Mouse (Mus musculus) frontal cortex, postnatal 14 days (tissue): ENCODE data around the gene Zbtb18.

Source experiments
- DNase-seq, 2 experiments: peaks; one replicate each; pipeline ENCODE4 v3.0.0; 2022; ENCODE audit warnings: low spot score in 2 of 2

Zbtb18 gene

DNA sequence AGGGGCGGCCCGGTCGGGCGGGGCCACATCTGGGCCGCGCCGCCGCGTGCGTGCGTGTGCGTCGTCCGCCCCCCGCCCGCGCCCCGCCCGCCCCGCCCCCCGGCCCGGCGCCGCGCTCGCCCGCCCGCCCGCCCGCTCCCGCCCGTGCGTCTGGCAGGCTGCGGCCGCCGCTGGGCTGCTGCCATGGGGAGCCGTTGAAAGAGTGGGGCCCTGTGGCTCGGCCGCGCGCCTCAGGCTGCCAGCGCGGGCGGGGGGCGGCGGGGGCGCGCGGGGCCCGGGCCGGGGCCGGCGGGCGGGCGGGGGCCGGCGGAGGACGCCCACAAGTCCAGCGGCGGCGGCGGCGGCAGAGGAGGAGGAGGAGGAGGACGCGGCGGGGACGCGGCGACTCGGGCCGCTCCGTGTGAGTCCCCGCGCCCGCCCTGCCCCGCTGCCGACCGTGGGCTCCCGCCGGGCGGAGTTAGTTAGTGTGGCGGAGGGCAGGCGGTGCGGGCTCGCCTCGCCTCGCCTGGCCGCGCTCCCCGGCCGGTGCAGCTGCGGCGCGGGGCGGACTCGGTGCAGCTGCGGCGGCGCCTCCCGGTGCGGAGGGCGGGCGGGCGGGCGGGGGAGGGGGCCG lies at the start of gene Zbtb18:
Gene Zbtb18 (plus strand): TSS at position 156 of the 613 bp plus-strand sequence.
- DNase-seq = no peak

DNA sequence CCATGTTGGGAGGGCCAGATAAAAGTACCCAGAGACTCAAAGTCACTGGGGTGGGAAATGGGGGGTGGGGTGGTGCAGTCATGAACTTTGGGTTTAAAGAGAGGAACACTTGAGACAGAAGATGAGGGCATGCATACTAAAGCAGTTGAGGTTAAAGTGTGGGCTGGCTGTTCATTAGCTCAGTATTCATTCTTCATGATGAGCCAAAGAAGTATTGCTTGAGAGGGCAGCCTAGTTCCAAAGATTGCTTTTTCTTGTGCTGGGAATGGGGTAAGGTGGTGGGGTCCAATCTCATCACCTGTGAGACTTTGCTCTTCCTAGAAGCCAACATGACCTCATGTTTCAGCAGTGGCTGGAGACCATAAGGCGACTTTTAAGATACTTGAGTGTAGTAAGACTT lies 44.7 kb upstream of the Zbtb18 start:
- DNase-seq = no peak

DNA sequence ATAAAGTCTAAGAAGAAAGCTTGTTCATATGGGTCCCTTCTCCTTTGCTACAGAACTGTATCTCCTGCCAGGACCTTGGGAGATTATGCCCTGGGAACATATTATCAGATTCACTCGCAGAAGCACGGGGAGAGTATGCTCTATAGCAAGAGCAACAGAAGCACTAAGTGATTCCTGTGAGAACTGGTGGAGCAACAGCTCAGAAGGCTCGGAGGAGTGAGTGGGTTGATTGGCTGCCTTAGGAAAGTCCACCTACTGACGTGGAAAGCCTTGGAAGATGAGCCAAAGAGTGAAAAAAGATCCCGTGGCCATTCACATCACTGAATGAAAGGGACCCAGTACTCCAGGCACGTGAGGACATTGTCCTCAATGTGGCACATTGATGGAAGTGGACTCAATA lies 37.0 kb upstream of the Zbtb18 start:
- DNase-seq = no peak

DNA sequence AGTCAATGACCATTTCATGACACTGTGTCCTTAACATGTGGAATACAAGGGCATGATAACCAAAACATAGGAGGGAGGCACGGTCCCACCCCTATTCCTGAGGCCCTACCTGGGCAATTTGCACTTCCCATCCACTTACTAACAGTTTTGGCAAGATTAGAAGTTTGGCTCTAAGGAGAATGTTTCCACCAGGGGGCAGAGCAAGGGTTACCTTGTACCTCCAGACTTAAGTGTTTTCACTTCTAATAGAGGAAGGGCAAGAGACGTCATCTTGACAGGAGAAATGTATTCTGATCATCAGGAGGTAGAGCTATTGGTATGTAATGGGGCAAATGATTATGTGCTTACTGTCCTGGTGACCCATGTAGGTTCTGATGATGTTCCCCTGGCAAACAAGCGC lies 33.5 kb upstream of the Zbtb18 start:
- no peak for DNase-seq

DNA sequence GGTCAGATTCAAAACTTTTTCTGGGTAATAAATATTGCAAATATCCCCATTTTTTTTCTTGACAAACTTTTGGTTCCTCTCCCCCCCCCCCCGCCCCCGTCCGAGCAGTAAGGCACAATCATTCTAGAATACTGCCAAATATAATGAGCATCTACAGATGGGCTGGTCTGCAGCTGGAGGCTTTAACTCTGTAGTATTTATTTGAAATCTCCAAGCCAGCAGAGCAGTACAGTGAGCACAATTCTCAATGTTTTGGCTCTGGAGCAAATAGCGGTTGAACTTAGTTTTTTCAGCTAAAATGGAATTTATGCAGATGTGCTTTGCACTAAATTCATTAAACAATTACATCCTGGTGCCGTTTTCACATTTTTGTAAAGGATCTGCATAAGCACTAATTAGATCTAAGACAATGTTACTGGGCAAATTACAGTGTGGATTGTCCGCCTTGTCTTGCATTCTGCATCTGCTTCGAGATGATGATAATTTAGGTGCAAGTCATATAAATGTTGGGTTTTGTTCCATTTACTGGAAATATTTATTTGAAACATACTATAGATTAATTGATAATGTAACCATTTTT lies 31.3 kb upstream of the Zbtb18 start:
- no peak for DNase-seq

DNA sequence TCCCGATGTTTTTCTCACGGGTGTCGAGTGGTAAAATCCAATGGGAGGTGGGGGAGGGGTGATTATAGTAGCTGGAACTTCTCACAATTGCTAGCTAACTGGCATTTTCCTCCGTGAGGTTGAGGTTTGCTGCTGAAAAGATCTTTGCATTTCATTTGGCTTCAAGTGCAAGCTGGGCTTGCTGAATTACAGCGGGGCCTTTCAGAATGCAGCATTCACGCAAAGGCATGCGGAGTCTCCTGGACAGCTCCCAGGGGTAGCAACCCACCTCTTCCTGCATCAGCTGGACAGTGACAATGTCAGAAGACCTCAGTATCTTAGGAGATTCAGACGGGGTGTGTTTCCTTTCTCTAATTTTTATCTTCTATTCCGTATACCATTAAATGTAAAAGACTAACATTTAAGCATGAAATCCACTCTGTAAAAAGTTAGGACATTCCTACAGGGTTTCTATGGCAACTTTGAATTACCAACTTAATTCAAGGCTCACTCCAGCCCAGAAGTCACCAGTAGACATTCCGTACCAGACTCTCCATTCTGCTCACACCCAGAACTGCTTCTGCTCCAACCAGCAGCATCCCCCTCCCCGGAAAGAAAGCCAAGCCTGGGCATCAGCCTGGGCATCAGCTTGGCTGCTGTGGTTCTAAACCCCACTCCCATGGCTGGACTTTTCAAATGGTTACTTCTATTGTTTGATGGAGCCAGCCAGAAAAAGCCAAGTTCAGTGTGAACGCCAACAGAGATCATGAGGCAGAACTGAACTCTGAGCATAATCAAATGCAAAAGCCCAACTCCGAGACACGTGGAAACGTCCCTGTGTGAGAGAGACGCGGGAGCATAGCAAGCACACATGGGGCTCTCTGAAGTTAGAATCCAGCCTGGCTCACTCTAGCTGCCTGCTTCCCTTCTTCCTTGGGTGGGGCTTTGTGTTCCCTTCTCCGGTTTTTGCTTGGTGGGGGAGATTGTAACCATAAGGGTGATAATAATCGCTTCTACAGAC lies 30.5 kb upstream of the Zbtb18 start:
- no peak for DNase-seq

DNA sequence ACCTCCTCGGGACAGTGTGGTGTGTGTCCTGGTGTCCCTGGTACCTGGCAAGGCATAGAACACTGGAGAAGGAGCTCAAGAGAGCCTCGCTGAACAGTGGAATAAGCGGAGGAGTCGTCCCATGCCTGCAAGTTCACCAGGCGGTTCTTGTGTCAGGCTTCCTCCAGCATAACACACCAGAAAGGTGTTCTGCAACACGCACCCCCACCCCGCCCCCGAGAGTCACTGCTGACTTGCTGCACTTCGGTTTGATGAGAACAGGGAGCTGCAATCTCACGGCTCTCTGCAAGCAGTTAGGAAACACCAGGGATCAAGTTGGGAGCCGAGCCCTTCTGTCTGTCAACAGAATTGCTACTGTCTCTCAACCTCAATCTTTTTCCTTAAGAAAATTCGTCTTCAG lies 22.8 kb upstream of the Zbtb18 start:
- no peak for DNase-seq

DNA sequence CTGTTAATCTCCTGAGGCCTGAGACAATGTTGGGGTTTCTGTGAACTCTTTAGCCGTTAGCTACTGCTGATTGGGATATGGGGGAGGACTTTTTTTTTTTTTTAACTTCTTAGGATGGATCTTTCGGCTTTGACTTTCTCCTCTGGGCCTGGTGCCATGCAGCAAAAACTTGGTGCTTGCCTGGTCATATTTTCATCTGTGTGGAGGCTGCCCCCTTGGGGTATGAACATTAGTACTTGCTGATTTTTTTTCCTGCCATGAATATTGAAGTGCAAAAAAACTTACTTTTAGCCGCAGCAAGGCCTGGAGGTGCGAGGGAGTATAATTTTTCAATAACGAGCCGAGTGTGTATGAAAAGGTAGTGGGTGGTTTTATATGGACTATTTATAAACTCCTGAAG lies 22.0 kb upstream of the Zbtb18 start:
- DNase-seq = no peak

DNA sequence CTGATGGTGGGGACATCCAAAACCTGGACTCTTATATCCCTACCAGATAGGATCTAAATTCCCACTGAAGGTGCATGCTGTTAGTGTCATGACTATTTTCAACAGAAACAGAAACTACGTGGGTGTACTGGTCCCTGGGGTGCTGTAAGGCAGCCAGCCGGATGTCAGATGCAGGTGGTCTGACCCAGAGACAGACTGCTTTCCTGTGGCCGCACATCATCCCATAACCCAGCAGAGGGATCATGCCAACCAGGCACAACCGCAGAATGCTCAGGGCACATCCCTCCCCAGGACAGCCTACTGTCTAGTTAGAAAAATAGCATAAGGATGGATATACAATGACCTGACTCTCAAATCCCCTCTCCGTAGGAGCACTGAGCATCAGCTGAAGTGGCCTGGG lies 14.3 kb upstream of the Zbtb18 start:
- no peak for DNase-seq

DNA sequence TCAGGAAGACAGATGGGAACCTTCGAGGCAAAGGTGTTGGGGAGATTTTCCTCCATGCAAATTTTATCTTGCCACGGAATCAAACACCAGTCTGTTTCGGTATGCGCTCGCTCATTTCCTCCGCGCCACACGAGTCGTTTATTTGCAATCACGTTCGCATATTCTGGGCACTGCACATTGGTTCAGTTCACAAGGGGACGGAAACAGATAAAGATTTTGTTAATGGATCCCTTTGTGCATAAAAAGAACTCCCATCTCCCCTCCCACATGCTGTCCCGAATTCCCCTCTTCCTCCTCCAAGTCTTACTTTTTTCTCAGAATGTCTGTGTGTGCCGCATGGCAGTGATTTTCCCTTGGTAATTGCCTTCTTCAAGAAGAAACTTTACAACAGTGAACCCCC lies 13.8 kb upstream of the Zbtb18 start:
- DNase-seq = no peak

DNA sequence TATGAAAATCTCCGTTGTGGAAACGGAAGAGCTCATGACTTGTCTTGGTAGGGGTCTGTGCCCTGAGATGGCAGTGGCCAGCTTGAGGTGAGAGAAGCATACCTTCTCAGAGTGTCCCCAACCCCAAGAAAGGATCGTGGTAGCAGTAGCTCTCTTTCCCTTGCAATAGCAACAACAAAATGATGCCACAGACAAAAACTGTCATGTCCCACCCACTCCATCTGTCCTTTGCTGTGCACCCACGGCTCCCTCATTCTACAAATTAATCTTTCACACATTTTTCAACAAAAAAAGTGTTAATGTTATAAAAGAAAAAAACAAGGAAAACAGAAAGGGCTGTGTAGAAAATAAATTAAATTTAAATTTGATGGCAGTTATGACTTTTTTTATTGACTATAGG lies 13.1 kb upstream of the Zbtb18 start:
- DNase-seq = no peak

DNA sequence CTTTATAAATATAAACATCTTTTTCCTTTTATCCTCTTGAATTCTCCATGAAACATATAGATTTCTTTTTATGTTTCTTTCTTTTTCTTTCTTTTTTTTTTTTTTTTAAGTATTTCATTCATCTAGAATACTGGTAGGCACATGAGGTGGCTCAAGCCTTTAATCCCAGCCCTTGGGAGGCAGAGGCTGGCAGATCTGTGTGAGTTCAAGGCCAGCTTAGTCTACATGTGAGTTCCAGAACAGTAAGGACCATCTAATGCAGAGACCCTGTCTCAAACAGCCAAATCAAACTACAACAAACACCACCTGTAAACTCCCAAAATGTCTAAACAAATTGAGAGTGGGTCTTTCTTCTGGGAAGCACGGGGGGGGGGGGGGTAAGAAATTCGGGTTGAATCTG lies 1.7 kb upstream of the Zbtb18 start:
- no peak for DNase-seq

DNA sequence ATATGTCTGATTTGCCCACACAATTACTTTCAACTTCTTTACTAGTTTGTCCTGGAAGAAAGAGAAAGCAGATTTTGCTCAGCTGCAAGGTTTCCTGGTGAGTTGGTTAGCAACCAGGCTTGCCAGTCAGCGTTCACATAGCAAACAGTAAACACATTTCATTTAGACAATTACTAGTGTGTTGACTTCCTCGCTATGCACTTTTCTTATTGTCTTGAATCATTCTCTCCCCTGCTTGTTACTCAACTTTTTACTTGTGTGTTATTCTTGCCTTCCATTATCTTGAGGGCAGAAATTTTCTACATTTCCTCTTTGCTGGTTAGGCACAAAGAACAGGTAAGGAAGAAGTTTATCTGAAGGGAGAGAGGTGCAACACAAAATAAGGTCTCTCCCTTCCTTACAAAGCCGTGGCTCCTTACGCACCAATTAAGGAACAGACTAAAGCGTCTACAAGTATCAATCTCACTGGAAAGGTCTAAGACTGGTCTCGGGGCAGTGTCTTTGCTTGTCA lies 1.1 kb upstream of the Zbtb18 start:
- DNase-seq = no peak

DNA sequence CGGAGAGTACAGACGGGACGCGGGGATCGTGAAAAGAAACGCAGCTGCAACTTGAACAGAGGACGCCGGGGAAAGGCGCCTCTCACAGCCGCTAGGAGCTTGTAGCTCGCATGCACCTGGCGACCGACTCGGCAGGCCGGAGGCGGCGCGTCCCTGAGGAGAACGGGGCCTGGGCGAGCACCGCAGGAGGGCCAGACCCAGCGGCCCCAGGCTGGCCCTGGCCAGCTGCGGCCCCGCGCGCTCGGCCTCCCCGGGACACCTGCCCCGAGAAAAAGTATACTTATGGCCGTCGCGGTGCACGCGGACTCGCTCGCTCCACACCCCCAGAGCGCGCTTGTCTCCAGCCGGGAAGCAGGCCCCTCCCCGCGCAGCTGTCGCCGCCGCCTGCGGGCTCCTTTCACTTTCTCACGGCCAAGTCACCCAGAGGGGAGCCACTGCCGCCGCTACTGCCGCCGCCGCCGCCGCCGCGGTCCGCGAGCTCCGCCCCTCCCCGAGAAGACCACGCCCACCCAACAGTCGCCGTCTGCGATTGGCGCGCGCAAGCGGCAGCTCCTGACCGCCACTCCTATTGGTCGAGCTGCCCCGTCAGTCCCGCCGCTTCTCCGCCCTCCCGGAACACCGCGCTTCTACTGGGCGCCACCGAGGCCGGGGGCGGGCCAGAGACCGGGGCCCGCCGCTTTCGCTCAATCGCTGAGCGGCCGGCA lies 507 bp upstream of the Zbtb18 start:
- peak; percentile 95 to 96 for DNase-seq

DNA sequence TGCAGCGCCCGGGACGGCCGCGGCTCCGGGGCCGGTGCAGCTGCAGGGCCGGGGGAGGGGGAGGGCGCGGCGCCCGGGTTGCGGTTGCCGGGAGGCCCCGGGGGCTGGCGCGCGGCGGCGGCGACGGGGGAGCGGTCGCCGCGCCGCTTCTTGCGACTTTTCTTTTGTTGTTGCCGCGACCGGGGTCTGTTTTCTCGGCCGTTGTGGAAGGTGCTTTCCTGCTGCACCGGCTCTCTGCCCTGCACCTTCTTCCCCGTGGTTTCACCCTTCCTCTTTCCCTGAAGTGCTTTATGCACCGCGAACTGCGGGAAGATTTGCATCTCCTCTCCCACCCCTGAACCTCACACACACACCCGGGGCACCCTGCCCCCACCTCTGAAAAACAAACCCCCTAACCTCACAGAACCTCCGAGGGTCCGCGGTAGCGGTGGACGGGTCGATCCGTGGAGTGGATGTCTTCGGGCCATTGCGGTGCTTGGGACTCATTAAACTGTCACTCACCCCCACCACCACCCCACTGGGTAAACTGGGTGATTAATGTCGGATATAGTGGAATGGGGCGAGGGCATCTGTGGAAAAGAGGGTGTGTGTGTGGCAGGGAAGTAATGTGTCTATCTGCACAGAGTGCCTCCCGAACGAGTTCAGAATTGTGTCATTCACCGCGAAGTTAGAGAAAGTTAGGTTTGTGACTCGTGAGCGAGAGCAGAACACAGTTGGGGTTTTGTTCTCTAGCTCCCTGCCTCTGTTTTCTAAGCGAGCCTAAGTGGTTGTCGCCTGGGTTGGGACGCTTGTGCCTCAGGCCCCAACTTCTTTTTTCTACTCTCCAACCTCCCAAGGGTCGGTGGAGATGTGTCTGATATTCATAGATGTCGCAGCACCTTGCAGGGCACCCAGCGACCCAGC lies 921 bp downstream of the Zbtb18 start:
- DNase-seq = no peak

DNA sequence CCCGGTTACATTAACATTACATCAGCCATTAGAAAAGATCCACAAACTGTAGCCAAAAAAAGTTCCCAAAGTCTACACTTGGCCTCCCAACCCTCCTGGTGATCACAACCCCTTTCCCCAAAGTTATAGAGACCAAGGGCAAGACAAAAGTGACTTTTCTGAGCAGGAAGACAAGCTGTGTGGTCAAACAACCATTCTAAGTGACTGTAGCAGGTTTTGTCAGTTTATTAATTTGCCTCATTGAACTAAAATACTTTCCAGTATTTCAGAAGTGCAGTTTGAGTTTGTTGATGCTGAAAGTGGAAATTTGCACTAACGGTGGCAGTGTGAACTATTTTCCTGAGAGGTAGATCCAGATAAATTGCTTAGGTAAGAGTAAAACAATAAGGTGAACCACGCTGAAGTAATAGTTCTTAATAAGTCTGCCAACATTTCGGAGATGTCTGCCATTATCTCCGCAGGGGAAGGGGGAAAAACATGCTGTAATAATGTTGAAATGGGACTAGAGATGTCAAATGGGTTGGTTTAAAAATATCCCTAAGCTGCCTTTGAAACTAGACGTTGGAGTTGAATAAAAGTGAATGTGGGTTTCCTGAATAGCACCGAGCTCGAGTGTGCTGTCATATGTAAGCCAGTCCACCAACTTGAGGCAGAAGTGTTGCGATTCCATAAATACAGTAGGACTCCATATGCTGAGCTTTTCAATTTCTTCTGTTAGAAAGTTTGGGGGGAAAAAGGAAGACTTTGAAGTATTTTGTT lies 1.8 kb downstream of the Zbtb18 start:
- no peak for DNase-seq

DNA sequence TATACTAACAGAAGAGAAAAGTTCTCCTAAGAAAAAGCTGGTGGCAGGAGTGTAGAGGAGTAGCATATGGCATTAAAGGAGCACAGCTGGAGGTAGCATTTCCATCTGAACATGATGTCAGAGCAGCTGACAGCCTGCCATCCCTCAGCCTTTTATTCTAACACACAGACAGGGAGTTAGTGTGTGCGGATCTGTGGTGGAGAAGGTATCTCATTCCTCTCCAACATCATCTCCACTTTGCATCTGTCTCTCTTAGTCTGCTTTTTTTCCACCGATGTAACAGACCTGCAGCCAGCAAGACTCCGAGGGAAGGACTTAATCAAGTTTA lies 2.3 kb downstream of the Zbtb18 start:
- no peak for DNase-seq

DNA sequence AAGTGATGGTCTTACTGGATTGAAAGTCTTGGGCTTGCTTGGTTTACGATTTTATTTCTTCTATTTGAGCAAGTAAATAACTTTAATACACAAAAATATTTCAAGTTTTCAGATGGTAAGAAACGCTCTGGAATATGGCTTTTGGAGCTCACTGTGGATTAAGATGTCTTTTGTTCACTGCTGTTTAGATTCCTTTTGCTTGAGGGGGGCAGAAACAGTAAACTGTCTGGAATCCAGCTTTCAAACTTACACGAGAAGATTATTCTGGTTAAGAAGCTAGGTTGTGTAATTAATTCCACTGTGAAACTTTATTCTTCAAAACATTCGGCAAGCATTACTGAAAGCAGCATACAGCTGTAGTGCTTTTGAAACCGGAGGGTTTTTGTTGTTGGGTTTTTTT lies 2.8 kb downstream of the Zbtb18 start:
- no peak for DNase-seq

DNA sequence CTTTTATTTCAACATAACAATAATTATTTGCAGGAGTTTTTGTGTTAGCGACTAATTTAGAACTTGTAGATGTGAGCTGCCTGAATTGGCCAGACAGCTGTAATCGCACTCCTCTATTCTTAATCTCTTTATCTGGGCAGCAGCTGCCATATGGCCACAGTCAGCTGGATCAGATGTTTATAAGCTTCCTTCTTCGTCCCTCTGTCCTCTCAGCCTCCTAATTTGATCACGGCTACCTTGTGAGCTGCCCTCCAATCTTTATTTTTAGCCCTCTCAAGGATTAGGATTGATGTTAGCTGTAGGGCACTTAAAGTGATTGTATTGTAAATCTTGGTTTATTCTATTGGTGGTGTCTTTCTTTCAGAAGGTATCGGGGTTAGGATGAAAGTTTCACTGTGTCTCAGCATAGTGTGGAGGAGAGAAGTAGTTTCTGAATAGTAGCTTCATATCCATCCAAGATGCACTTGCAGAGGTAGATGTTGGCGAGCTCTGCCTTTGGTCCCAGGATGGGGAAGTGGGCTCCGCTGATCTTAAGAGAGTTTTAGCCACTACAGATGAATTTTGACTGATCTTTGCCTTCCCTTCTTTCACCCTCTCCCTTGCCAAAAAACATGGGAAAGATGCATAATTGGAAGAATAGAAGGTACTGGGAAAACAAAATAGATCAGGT lies 3.4 kb downstream of the Zbtb18 start:
- DNase-seq = no peak

DNA sequence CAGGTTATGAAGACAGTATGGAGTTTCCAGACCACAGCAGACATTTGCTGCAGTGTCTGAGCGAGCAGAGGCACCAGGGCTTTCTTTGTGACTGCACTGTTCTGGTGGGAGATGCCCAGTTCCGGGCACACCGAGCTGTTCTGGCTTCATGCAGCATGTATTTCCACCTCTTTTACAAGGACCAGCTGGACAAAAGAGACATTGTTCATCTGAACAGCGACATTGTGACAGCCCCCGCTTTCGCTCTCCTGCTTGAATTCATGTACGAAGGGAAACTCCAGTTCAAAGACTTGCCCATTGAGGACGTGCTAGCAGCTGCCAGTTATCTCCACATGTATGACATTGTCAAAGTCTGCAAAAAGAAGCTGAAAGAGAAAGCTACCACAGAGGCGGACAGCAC lies 4.9 kb downstream of the Zbtb18 start:
- no peak for DNase-seq
